Mouse (Mus musculus): ENCODE data around the gene Rnf43. TPM values are rescaled to one million over a fixed set of nuclear protein-coding genes. Genes with fewer than 3 reads are reported as not detected.
A peak's percentile ranks its signal among the peaks of the same experiment; 100 is the strongest.

Gene Rnf43
- polyA plus RNA-seq, 2 experiments: 4.7 to 6.5 TPM

GRCm38 (mm10) chr11:87760301-87761081 is 98.0 kb downstream of the Rnf43 start, which contains the start of gene Tspoap1:
Gene Tspoap1, plus strand, starts transcription at chr11:87760541.
- Histone ChIP-seq H3K9ac (ENCODE audit: low read depth, low read length, severe bottlenecking) (no peak within 1 kb of the TSS), H3K4me1 (ENCODE audit: control insufficient read depth, insufficient read depth, low read length) (peaks cover 12% of the 10 kb centered on the region), H3K27ac (replicated peaks; ENCODE audit: low read depth, low read length) (no peak within 1 kb of the TSS), H3K4me3 (replicated peaks; ENCODE audit: low read length) (no peak within 1 kb of the TSS), H3K27me3 (ENCODE audit: control insufficient read depth, insufficient read depth, low read length) (peaks cover 55% of the 10 kb centered on the region), H3K36me3 (ENCODE audit: control insufficient read depth, insufficient read depth, low read length) (no peaks in the 10 kb centered on the region), H3K9me3 (ENCODE audit: control insufficient read depth, low read length) (no peaks in the 10 kb centered on the region), H3K4me2 (replicated peaks; ENCODE audit: low read depth, low read length, severe bottlenecking) (no peak within 1 kb of the TSS)
- no peak for TF ChIP-seq POLR2A (IDR thresholded peaks at IDR 0.05; ENCODE audit: borderline replicate concordance, extremely low read depth, insufficient read depth, insufficient read length)
- no peak for DNase-seq (ENCODE audit: low spot score)
- ATAC-seq (ENCODE audit: low FRiP score, low read depth): no peak
- WGBS: 7% methylated on average over 22 of the region's 23 CpGs

- ATAC-seq (ENCODE audit: low FRiP score, low read depth) (no peak), DNase-seq (ENCODE audit: low spot score) (no peak)
- H3K9me3 ChIP-seq (ENCODE audit: control insufficient read depth, low read length): no peaks in the 10 kb centered on the region
- TF ChIP-seq POLR2A (IDR thresholded peaks at IDR 0.05; ENCODE audit: borderline replicate concordance, extremely low read depth, insufficient read depth, insufficient read length): no peak
- H3K4me1 ChIP-seq (ENCODE audit: control insufficient read depth, insufficient read depth, low read length): peaks cover 12% of the 10 kb centered on the region
- no peak overlapping the region for H3K9ac ChIP-seq (ENCODE audit: low read depth, low read length, severe bottlenecking)
- peaks cover 56% of the 10 kb centered on the region for H3K27me3 ChIP-seq (ENCODE audit: control insufficient read depth, insufficient read depth, low read length)
- H3K4me3 ChIP-seq (replicated peaks; ENCODE audit: low read length): no peak overlapping the region
- no peak overlapping the region for H3K4me2 ChIP-seq (replicated peaks; ENCODE audit: low read depth, low read length, severe bottlenecking)
- WGBS: 56% methylated on average over 11 of the region's 11 CpGs
- H3K27ac ChIP-seq (replicated peaks; ENCODE audit: low read depth, low read length): no peak overlapping the region
- H3K36me3 ChIP-seq (ENCODE audit: control insufficient read depth, insufficient read depth, low read length): no peaks in the 10 kb centered on the region
Measured at GRCm38 (mm10) chr11:87761181-87761721, 98.7 kb downstream of the Rnf43 start.

- WGBS: 66% methylated on average over 14 of the region's 14 CpGs
- Histone ChIP-seq H3K27ac (replicated peaks; ENCODE audit: low read depth, low read length) (no peak overlapping the region), H3K4me1 (ENCODE audit: control insufficient read depth, insufficient read depth, low read length) (peaks cover 12% of the 10 kb centered on the region), H3K36me3 (ENCODE audit: control insufficient read depth, insufficient read depth, low read length) (no peaks in the 10 kb centered on the region), H3K27me3 (ENCODE audit: control insufficient read depth, insufficient read depth, low read length) (peaks cover 56% of the 10 kb centered on the region), H3K4me2 (replicated peaks; ENCODE audit: low read depth, low read length, severe bottlenecking) (no peak overlapping the region), H3K9ac (ENCODE audit: low read depth, low read length, severe bottlenecking) (no peak overlapping the region), H3K4me3 (replicated peaks; ENCODE audit: low read length) (no peak overlapping the region), H3K9me3 (ENCODE audit: control insufficient read depth, low read length) (no peaks in the 10 kb centered on the region)
- ATAC-seq (ENCODE audit: low FRiP score, low read depth) (no peak), DNase-seq (ENCODE audit: low spot score) (no peak)
- no peak for TF ChIP-seq POLR2A (IDR thresholded peaks at IDR 0.05; ENCODE audit: borderline replicate concordance, extremely low read depth, insufficient read depth, insufficient read length)
Measured at GRCm38 (mm10) chr11:87761806-87762701, 99.5 kb downstream of the Rnf43 start.

- no peaks in the 10 kb centered on the region for H3K9me3 ChIP-seq (ENCODE audit: control insufficient read depth, low read length)
- WGBS: 43% methylated on average over 12 of the region's 12 CpGs
- no peak for ATAC-seq (ENCODE audit: low FRiP score, low read depth)
- peaks cover 56% of the 10 kb centered on the region for H3K27me3 ChIP-seq (ENCODE audit: control insufficient read depth, insufficient read depth, low read length)
- H3K9ac ChIP-seq (ENCODE audit: low read depth, low read length, severe bottlenecking): no peak overlapping the region
- H3K4me2 ChIP-seq (replicated peaks; ENCODE audit: low read depth, low read length, severe bottlenecking): peak overlapping the region; percentile 96
- peaks cover 12% of the 10 kb centered on the region for H3K4me1 ChIP-seq (ENCODE audit: control insufficient read depth, insufficient read depth, low read length)
- H3K27ac ChIP-seq (replicated peaks; ENCODE audit: low read depth, low read length): no peak overlapping the region
- no peaks in the 10 kb centered on the region for H3K36me3 ChIP-seq (ENCODE audit: control insufficient read depth, insufficient read depth, low read length)
- no peak for TF ChIP-seq POLR2A (IDR thresholded peaks at IDR 0.05; ENCODE audit: borderline replicate concordance, extremely low read depth, insufficient read depth, insufficient read length)
- H3K4me3 ChIP-seq (replicated peaks; ENCODE audit: low read length): no peak overlapping the region
- DNase-seq (ENCODE audit: low spot score): no peak
Measured at GRCm38 (mm10) chr11:87762702-87763385, 100.3 kb downstream of the Rnf43 start.

Measured in limb, embryonic 14.5 days (tissue).